Mouse (Mus musculus) heart, adult 2 months (tissue): ENCODE measurements around the gene Ceacam16.

Experiments used
- CTCF ChIP-seq: fragments of 200-600 bp; IDR thresholded peaks from 2 replicates; pipeline ENCODE4 v1.8.1; 2022; ENCODE audit warnings: antibody characterized with exemption, mild to moderate bottlenecking, moderate library complexity
- EP300 ChIP-seq: fragments of 200-500 bp; IDR thresholded peaks from 2 replicates; pipeline ENCODE4 v1.6.1; 2011; ENCODE audit warnings: low read depth, low read length, control low read depth; ENCODE audit not compliant: insufficient read depth
- POLR2A ChIP-seq: fragments of 200-500 bp; IDR thresholded peaks from 2 replicates; pipeline ENCODE4 v1.6.1; 2011; ENCODE audit warnings: mild to moderate bottlenecking, low read depth, low read length, control low read depth; ENCODE audit not compliant: insufficient read depth

DNA sequence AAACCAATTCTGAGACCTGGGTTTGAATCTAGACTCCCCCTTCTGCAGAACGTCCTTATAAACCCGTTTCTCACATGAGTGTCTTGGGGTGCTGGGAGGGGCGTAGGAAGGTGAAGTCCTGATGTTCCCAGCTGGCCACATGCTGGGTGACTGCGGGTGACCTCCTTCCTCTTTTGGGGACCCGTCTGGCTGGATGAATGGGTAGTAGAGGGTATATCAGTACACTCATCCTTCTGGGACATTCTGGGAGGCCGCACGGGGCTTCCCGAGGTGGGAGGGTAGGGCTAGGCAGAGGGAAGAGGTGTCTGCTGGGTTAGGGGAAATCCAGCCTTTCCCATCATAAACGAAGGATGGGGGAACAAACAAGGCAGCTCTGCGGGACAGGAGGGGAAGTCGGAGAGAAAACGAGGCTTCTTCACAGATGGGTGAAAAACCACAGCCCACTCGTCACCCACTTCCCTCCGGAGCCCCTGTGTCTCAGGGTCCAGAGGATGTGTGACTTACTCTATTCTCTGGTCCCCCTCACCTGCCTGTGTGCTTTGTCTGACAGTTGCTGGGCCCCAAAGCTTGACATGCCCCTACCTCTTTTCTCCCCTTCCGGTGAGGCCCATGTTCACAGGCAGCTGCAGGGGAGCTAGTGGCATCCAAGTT lies 16.5 kb downstream of the Ceacam16 start:
- TF ChIP-seq CTCF (no peak), POLR2A (no peak), EP300 (no peak)
